Mouse (Mus musculus) hindlimb bud, embryonic 11.5 days (tissue): ENCODE measurements at regions not wholly inside any gene's neighbourhood (a gene's known extent, or its start where the extent isn't known, plus 50 kb on each side); places are given as distances from the start of the nearest gene placed in this dataset.
"Not testable (repeated sequence)": the region's sequence is repeated elsewhere in the genome, so short reads cannot be mapped to it uniquely, and the experiment has no call there.

ENCODE experiments used
- DNase-seq: peaks from one replicate; pipeline ENCODE4 v3.0.0-alpha.2; 2012; ENCODE audit warnings: low read depth, low spot score; ENCODE audit errors: extremely low spot score

- no peak for DNase-seq
These were observed 133.7 kb upstream of the Dapk1 start for GRCm38 (mm10) chr13:60467821-60468579.

GRCm38 (mm10) chr13:60470426-60471398 is 131.0 kb upstream of the Dapk1 start:
- no peak for DNase-seq

GRCm38 (mm10) chr13:60471602-60472001 is 130.1 kb upstream of the Dapk1 start:
- no peak for DNase-seq

- DNase-seq: no peak
These were observed 125.4 kb upstream of the Dapk1 start for GRCm38 (mm10) chr13:60476366-60476765.

GRCm38 (mm10) chr13:60478301-60478700 is 123.4 kb upstream of the Dapk1 start:
- DNase-seq: no peak

GRCm38 (mm10) chr13:60479043-60479861 is 122.5 kb upstream of the Dapk1 start:
- DNase-seq: no peak

GRCm38 (mm10) chr13:60479862-60480730 is 121.7 kb upstream of the Dapk1 start:
- DNase-seq: no peak

GRCm38 (mm10) chr13:60480731-60481431 is 120.9 kb upstream of the Dapk1 start:
- DNase-seq: no peak

GRCm38 (mm10) chr13:60481451-60481850 is 120.3 kb upstream of the Dapk1 start:
- DNase-seq: not testable (repeated sequence)

- DNase-seq: no peak
These were observed 119.8 kb upstream of the Dapk1 start for GRCm38 (mm10) chr13:60481946-60482345.

GRCm38 (mm10) chr13:60486105-60486504 is 115.6 kb upstream of the Dapk1 start:
- DNase-seq: no peak

GRCm38 (mm10) chr13:60486871-60487270 is 114.9 kb upstream of the Dapk1 start:
- no peak for DNase-seq

- DNase-seq: no peak
These were observed 113.4 kb upstream of the Dapk1 start for GRCm38 (mm10) chr13:60488131-60488883.

- DNase-seq: no peak
These were observed 112.9 kb upstream of the Dapk1 start for GRCm38 (mm10) chr13:60488884-60489265.

- no peak for DNase-seq
These were observed 109.7 kb upstream of the Dapk1 start for GRCm38 (mm10) chr13:60491948-60492464.

GRCm38 (mm10) chr13:60493836-60494235 is 107.9 kb upstream of the Dapk1 start:
- no peak for DNase-seq

- no peak for DNase-seq
These were observed 103.9 kb upstream of the Dapk1 start for GRCm38 (mm10) chr13:60497714-60498400.

GRCm38 (mm10) chr13:60504196-60504595 is 97.6 kb upstream of the Dapk1 start:
- DNase-seq: no peak
